Mouse (Mus musculus): ENCODE data around the gene Brox. TPM values are rescaled to one million over a fixed set of nuclear protein-coding genes. Genes with fewer than 3 reads are reported as not detected.

Gene Brox
- polyA plus RNA-seq, 1 experiment from 2014 or later, result 44.9 TPM

- H3K9me3 ChIP-seq (ENCODE audit: control insufficient read depth, low read length), result no peaks in the 10 kb centered on the region
Measured at GRCm38 (mm10) chr1:183289576-183289975, 7.5 kb downstream of the Brox start.

GRCm38 (mm10) chr1:183288351-183288750, 8.7 kb downstream of the Brox start:
- WGBS, result 85% methylated on average over 3 of the region's 3 CpGs
- Histone ChIP-seq H3K36me3 (ENCODE audit: control insufficient read depth, insufficient read depth, low read length) (peaks cover 63% of the 10 kb centered on the region), H3K4me3 (ENCODE audit: low read length) (no peak overlapping the region), H3K27ac (ENCODE audit: low read length) (no peak overlapping the region), H3K27me3 (ENCODE audit: control insufficient read depth, insufficient read depth, low read depth, low read length) (no peaks in the 10 kb centered on the region), H3K4me2 (ENCODE audit: low read depth, low read length) (no peak overlapping the region), H3K9ac (ENCODE audit: low read length) (no peak overlapping the region), H3K9me3 (ENCODE audit: control insufficient read depth, low read length) (no peaks in the 10 kb centered on the region), H3K4me1 (replicated peaks; ENCODE audit: control insufficient read depth, insufficient read depth, low read length) (no peaks in the 10 kb centered on the region)
- no peak for ATAC-seq (ENCODE audit: low read depth)

More at GRCm38 (mm10) chr1:183289576-183289975, 7.5 kb downstream of the Brox start:
- no peaks in the 10 kb centered on the region for H3K27me3 ChIP-seq (ENCODE audit: control insufficient read depth, insufficient read depth, low read depth, low read length)
- H3K4me3 ChIP-seq (ENCODE audit: low read length), result no peak overlapping the region
- no peak overlapping the region for H3K9ac ChIP-seq (ENCODE audit: low read length)
- WGBS, result 93% methylated on average over 4 of the region's 4 CpGs
- peaks cover 54% of the 10 kb centered on the region for H3K36me3 ChIP-seq (ENCODE audit: control insufficient read depth, insufficient read depth, low read length)
- no peak overlapping the region for H3K27ac ChIP-seq (ENCODE audit: low read length)
- H3K4me2 ChIP-seq (ENCODE audit: low read depth, low read length), result no peak overlapping the region
- ATAC-seq (ENCODE audit: low read depth), result no peak
- no peaks in the 10 kb centered on the region for H3K4me1 ChIP-seq (replicated peaks; ENCODE audit: control insufficient read depth, insufficient read depth, low read length)

- H3K27me3 ChIP-seq (ENCODE audit: control insufficient read depth, insufficient read depth, low read depth, low read length), result no peaks in the 10 kb centered on the region
- no peak overlapping the region for H3K4me3 ChIP-seq (ENCODE audit: low read length)
- no peak overlapping the region for H3K9ac ChIP-seq (ENCODE audit: low read length)
- no peaks in the 10 kb centered on the region for H3K4me1 ChIP-seq (replicated peaks; ENCODE audit: control insufficient read depth, insufficient read depth, low read length)
- no peak overlapping the region for H3K4me2 ChIP-seq (ENCODE audit: low read depth, low read length)
- no peak overlapping the region for H3K27ac ChIP-seq (ENCODE audit: low read length)
- 59% methylated on average over 5 of the region's 5 CpGs for WGBS
- peaks cover 17% of the 10 kb centered on the region for H3K36me3 ChIP-seq (ENCODE audit: control insufficient read depth, insufficient read depth, low read length)
- H3K9me3 ChIP-seq (ENCODE audit: control insufficient read depth, low read length), result no peaks in the 10 kb centered on the region
- no peak for ATAC-seq (ENCODE audit: low read depth)
Measured at GRCm38 (mm10) chr1:183275763-183276162, 21.3 kb downstream of the Brox start.

GRCm38 (mm10) chr1:183274385-183274784, 22.7 kb downstream of the Brox start:
- Histone ChIP-seq H3K4me3 (ENCODE audit: low read length) (no peak overlapping the region), H3K4me1 (replicated peaks; ENCODE audit: control insufficient read depth, insufficient read depth, low read length) (no peaks in the 10 kb centered on the region), H3K27me3 (ENCODE audit: control insufficient read depth, insufficient read depth, low read depth, low read length) (no peaks in the 10 kb centered on the region), H3K27ac (ENCODE audit: low read length) (no peak overlapping the region), H3K9ac (ENCODE audit: low read length) (no peak overlapping the region), H3K9me3 (ENCODE audit: control insufficient read depth, low read length) (no peaks in the 10 kb centered on the region), H3K36me3 (ENCODE audit: control insufficient read depth, insufficient read depth, low read length) (peaks cover 7% of the 10 kb centered on the region; the same call in 1 of the 2 replicates), H3K4me2 (ENCODE audit: low read depth, low read length) (no peak overlapping the region)
- 52% methylated on average over 3 of the region's 3 CpGs for whole genome bisulfite sequencing
- no peak for ATAC-seq (ENCODE audit: low read depth)

GRCm38 (mm10) chr1:183272867-183273818, 23.9 kb downstream of the Brox start:
- no peaks in the 10 kb centered on the region for H3K27me3 ChIP-seq (ENCODE audit: control insufficient read depth, insufficient read depth, low read depth, low read length)
- 0 out of 2 replicates have a peak, but pooled peaks have one; percentile 34 for ATAC-seq (ENCODE audit: low read depth)

GRCm38 (mm10) chr1:183267666-183268065, 29.4 kb downstream of the Brox start:
- no peaks in the 10 kb centered on the region for H3K9me3 ChIP-seq (ENCODE audit: control insufficient read depth, low read length)
- H3K4me3 ChIP-seq (ENCODE audit: low read length), result no peak overlapping the region
- H3K9ac ChIP-seq (ENCODE audit: low read length), result no peak overlapping the region
- H3K4me1 ChIP-seq (replicated peaks; ENCODE audit: control insufficient read depth, insufficient read depth, low read length), result no peaks in the 10 kb centered on the region
- no peak overlapping the region for H3K4me2 ChIP-seq (ENCODE audit: low read depth, low read length)
- H3K27ac ChIP-seq (ENCODE audit: low read length), result no peak overlapping the region
- no peaks in the 10 kb centered on the region for H3K27me3 ChIP-seq (ENCODE audit: control insufficient read depth, insufficient read depth, low read depth, low read length)
- no peaks in the 10 kb centered on the region for H3K36me3 ChIP-seq (ENCODE audit: control insufficient read depth, insufficient read depth, low read length)
- 62% methylated on average over 6 of the region's 6 CpGs for WGBS
- ATAC-seq (ENCODE audit: low read depth), result no peak

More at GRCm38 (mm10) chr1:183272867-183273818, 23.9 kb downstream of the Brox start:
- Histone ChIP-seq H3K4me3 (ENCODE audit: low read length) (no peak overlapping the region), H3K27ac (ENCODE audit: low read length) (no peak overlapping the region), H3K9ac (ENCODE audit: low read length) (no peak overlapping the region), H3K9me3 (ENCODE audit: control insufficient read depth, low read length) (no peaks in the 10 kb centered on the region), H3K4me1 (replicated peaks; ENCODE audit: control insufficient read depth, insufficient read depth, low read length) (no peaks in the 10 kb centered on the region), H3K36me3 (ENCODE audit: control insufficient read depth, insufficient read depth, low read length) (no peaks in the 10 kb centered on the region), H3K4me2 (ENCODE audit: low read depth, low read length) (no peak overlapping the region)
- WGBS, result 50% methylated on average over 10 of the region's 10 CpGs

GRCm38 (mm10) chr1:183265921-183266467, 31.1 kb downstream of the Brox start:
- no peak overlapping the region for H3K4me2 ChIP-seq (ENCODE audit: low read depth, low read length)
- H3K9ac ChIP-seq (ENCODE audit: low read length), result 0 out of 2 replicates have a peak overlapping the region, but pooled peaks have one; percentile 1
- no peaks in the 10 kb centered on the region for H3K9me3 ChIP-seq (ENCODE audit: control insufficient read depth, low read length)
- 39% methylated on average over 14 of the region's 14 CpGs for WGBS
- 0 out of 2 replicates have a peak, but pooled peaks have one; percentile 15 for ATAC-seq (ENCODE audit: low read depth)
- no peaks in the 10 kb centered on the region for H3K27me3 ChIP-seq (ENCODE audit: control insufficient read depth, insufficient read depth, low read depth, low read length)
- no peak overlapping the region for H3K4me3 ChIP-seq (ENCODE audit: low read length)
- H3K4me1 ChIP-seq (replicated peaks; ENCODE audit: control insufficient read depth, insufficient read depth, low read length), result no peaks in the 10 kb centered on the region
- H3K27ac ChIP-seq (ENCODE audit: low read length), result no peak overlapping the region
- no peaks in the 10 kb centered on the region for H3K36me3 ChIP-seq (ENCODE audit: control insufficient read depth, insufficient read depth, low read length)

- H3K9ac ChIP-seq (ENCODE audit: low read length), result no peak overlapping the region
- H3K27ac ChIP-seq (ENCODE audit: low read length), result no peak overlapping the region
- no peaks in the 10 kb centered on the region for H3K4me1 ChIP-seq (replicated peaks; ENCODE audit: control insufficient read depth, insufficient read depth, low read length)
- no peaks in the 10 kb centered on the region for H3K36me3 ChIP-seq (ENCODE audit: control insufficient read depth, insufficient read depth, low read length)
- 60% methylated on average over 13 of the region's 13 CpGs for WGBS
- no peak overlapping the region for H3K4me2 ChIP-seq (ENCODE audit: low read depth, low read length)
- peak; percentile 36; the same call in 1 of the 2 replicates for ATAC-seq (ENCODE audit: low read depth)
- no peaks in the 10 kb centered on the region for H3K9me3 ChIP-seq (ENCODE audit: control insufficient read depth, low read length)
- H3K27me3 ChIP-seq (ENCODE audit: control insufficient read depth, insufficient read depth, low read depth, low read length), result no peaks in the 10 kb centered on the region
- H3K4me3 ChIP-seq (ENCODE audit: low read length), result no peak overlapping the region
Measured at GRCm38 (mm10) chr1:183264145-183265008, 32.7 kb downstream of the Brox start.
